Mouse (Mus musculus): ENCODE measurements around the gene Pcolce2. TPM values are rescaled to one million over a fixed set of nuclear protein-coding genes. Genes with fewer than 3 reads are reported as not detected.

Pcolce2 gene
- total RNA-seq, 2 experiments from 2014 or later: 7.4 to 9.8 TPM

- no peak for DNase-seq
These were observed 17.0 kb downstream of the Pcolce2 start for GRCm38 (mm10) chr9:95654356-95654755.

- DNase-seq: peak; percentile 15
These were observed 20.5 kb downstream of the Pcolce2 start for GRCm38 (mm10) chr9:95657941-95658340.

- no peak for DNase-seq
These were observed 27.0 kb downstream of the Pcolce2 start for GRCm38 (mm10) chr9:95664290-95664989.

- DNase-seq: no peak
These were observed 28.4 kb downstream of the Pcolce2 start for GRCm38 (mm10) chr9:95665835-95666234.

GRCm38 (mm10) chr9:95667836-95668235, 30.4 kb downstream of the Pcolce2 start:
- DNase-seq: peak; percentile 63

GRCm38 (mm10) chr9:95668306-95668705, 30.9 kb downstream of the Pcolce2 start:
- no peak for DNase-seq

- no peak for DNase-seq
These were observed 34.9 kb downstream of the Pcolce2 start for GRCm38 (mm10) chr9:95672331-95672730.

- DNase-seq: no peak
These were observed 35.4 kb downstream of the Pcolce2 start for GRCm38 (mm10) chr9:95672760-95673159.

GRCm38 (mm10) chr9:95675064-95675699, 37.8 kb downstream of the Pcolce2 start:
- DNase-seq: peak; percentile 69

- DNase-seq: no peak
These were observed 38.6 kb downstream of the Pcolce2 start for GRCm38 (mm10) chr9:95676021-95676420.

- DNase-seq: no peak
These were observed 42.6 kb downstream of the Pcolce2 start for GRCm38 (mm10) chr9:95679966-95680365.

- DNase-seq: no peak
These were observed 43.3 kb downstream of the Pcolce2 start for GRCm38 (mm10) chr9:95680691-95681090.

- DNase-seq: no peak
These were observed 48.4 kb downstream of the Pcolce2 start for GRCm38 (mm10) chr9:95685660-95686440.

- peak; percentile 34 for DNase-seq
These were observed 50.7 kb downstream of the Pcolce2 start for GRCm38 (mm10) chr9:95688064-95688463.

- no peak for DNase-seq
These were observed 55.4 kb downstream of the Pcolce2 start for GRCm38 (mm10) chr9:95692823-95693222.

- no peak for DNase-seq
These were observed 56.2 kb downstream of the Pcolce2 start for GRCm38 (mm10) chr9:95693528-95694100.

GRCm38 (mm10) chr9:95694526-95694925, 57.1 kb downstream of the Pcolce2 start:
- DNase-seq: no peak

GRCm38 (mm10) chr9:95695023-95695422, 57.6 kb downstream of the Pcolce2 start:
- no peak for DNase-seq

- DNase-seq: no peak
These were observed 59.2 kb downstream of the Pcolce2 start for GRCm38 (mm10) chr9:95696581-95696980.

- DNase-seq: peak; percentile 33
These were observed 60.4 kb downstream of the Pcolce2 start for GRCm38 (mm10) chr9:95697808-95698207.

- no peak for DNase-seq
These were observed 61.9 kb downstream of the Pcolce2 start for GRCm38 (mm10) chr9:95699273-95699672.

GRCm38 (mm10) chr9:95704078-95704477, 66.7 kb downstream of the Pcolce2 start:
- DNase-seq: no peak

- DNase-seq: no peak
These were observed 68.0 kb downstream of the Pcolce2 start for GRCm38 (mm10) chr9:95705371-95705770.
